Mouse (Mus musculus): ENCODE measurements around the gene Pde9a. TPM values are rescaled to one million over a fixed set of nuclear protein-coding genes. Genes with fewer than 3 reads are reported as not detected.

The Pde9a gene
- polyA plus RNA-seq, 1 experiment = 0.15 TPM

GRCm38 (mm10) chr17:31389432-31390050, 3.5 kb downstream of the Pde9a start:
- Histone ChIP-seq H3K4me3 (ENCODE audit: insufficient read depth, poor library complexity, severe bottlenecking) (no peak overlapping the region), H3K27me3 (ENCODE audit: control insufficient read depth, insufficient read depth, insufficient read length) (peaks cover 35% of the 10 kb centered on the region), H3K79me3 (ENCODE audit: low read depth) (no peaks in the 10 kb centered on the region), H3K79me2 (ENCODE audit: control insufficient read depth, insufficient read depth) (no peaks in the 10 kb centered on the region), H3ac (ENCODE audit: control insufficient read depth, insufficient read length, low read depth) (no peak overlapping the region), H3K36me3 (ENCODE audit: control insufficient read depth, insufficient read depth) (no peaks in the 10 kb centered on the region)
- TF ChIP-seq CEBPB (IDR thresholded peaks at IDR 0.05; ENCODE audit: low read depth) (no peak), USF1 (IDR thresholded peaks at IDR 0.05; ENCODE audit: low read depth) (no peak), FOSL1 (IDR thresholded peaks at IDR 0.05; ENCODE audit: insufficient read depth, low read length, poor library complexity, severe bottlenecking) (no peak), CTCF (IDR thresholded peaks at IDR 0.05; ENCODE audit: control insufficient read depth, insufficient read depth, insufficient read length) (no peak), MYOD1 (IDR thresholded peaks at IDR 0.05; ENCODE audit: control insufficient read depth, insufficient read length, low read depth) (no peak), MYOG (IDR thresholded peaks at IDR 0.05; ENCODE audit: control insufficient read depth, extremely low read depth, insufficient read length) (no peak), MAX (IDR thresholded peaks at IDR 0.05) (no peak)

GRCm38 (mm10) chr17:31391462-31391861, 5.5 kb downstream of the Pde9a start:
- TF ChIP-seq USF1 (IDR thresholded peaks at IDR 0.05; ENCODE audit: low read depth) = no peak
- no peak for TF ChIP-seq MYOD1 (IDR thresholded peaks at IDR 0.05; ENCODE audit: control insufficient read depth, insufficient read length, low read depth)
- TF ChIP-seq MAX (IDR thresholded peaks at IDR 0.05) = no peak
- TF ChIP-seq CTCF (IDR thresholded peaks at IDR 0.05; ENCODE audit: control insufficient read depth, insufficient read depth, insufficient read length) = no peak
- TF ChIP-seq CEBPB (IDR thresholded peaks at IDR 0.05; ENCODE audit: low read depth) = no peak
- TF ChIP-seq MYOG (IDR thresholded peaks at IDR 0.05; ENCODE audit: control insufficient read depth, extremely low read depth, insufficient read length) = no peak
- no peak for TF ChIP-seq FOSL1 (IDR thresholded peaks at IDR 0.05; ENCODE audit: insufficient read depth, low read length, poor library complexity, severe bottlenecking)
- H3K79me3 ChIP-seq (ENCODE audit: low read depth) = no peaks in the 10 kb centered on the region
- H3K27me3 ChIP-seq (ENCODE audit: control insufficient read depth, insufficient read depth, insufficient read length) = peaks cover 28% of the 10 kb centered on the region
- no peaks in the 10 kb centered on the region for H3K79me2 ChIP-seq (ENCODE audit: control insufficient read depth, insufficient read depth)
- H3K36me3 ChIP-seq (ENCODE audit: control insufficient read depth, insufficient read depth) = no peaks in the 10 kb centered on the region
- no peak overlapping the region for H3ac ChIP-seq (ENCODE audit: control insufficient read depth, insufficient read length, low read depth)
- no peak overlapping the region for H3K4me3 ChIP-seq (ENCODE audit: insufficient read depth, poor library complexity, severe bottlenecking)

- TF ChIP-seq MYOD1 (IDR thresholded peaks at IDR 0.05; ENCODE audit: control insufficient read depth, insufficient read length, low read depth) (no peak), MAX (IDR thresholded peaks at IDR 0.05) (no peak), CEBPB (IDR thresholded peaks at IDR 0.05; ENCODE audit: low read depth) (no peak), USF1 (IDR thresholded peaks at IDR 0.05; ENCODE audit: low read depth) (no peak), MYOG (IDR thresholded peaks at IDR 0.05; ENCODE audit: control insufficient read depth, extremely low read depth, insufficient read length) (no peak), FOSL1 (IDR thresholded peaks at IDR 0.05; ENCODE audit: insufficient read depth, low read length, poor library complexity, severe bottlenecking) (no peak), CTCF (IDR thresholded peaks at IDR 0.05; ENCODE audit: control insufficient read depth, insufficient read depth, insufficient read length) (no peak)
- no peak overlapping the region for H3K4me3 ChIP-seq (ENCODE audit: insufficient read depth, poor library complexity, severe bottlenecking)
- H3K79me3 ChIP-seq (ENCODE audit: low read depth) = no peaks in the 10 kb centered on the region
- H3K79me2 ChIP-seq (ENCODE audit: control insufficient read depth, insufficient read depth) = no peaks in the 10 kb centered on the region
- no peak overlapping the region for H3ac ChIP-seq (ENCODE audit: control insufficient read depth, insufficient read length, low read depth)
- H3K27me3 ChIP-seq (ENCODE audit: control insufficient read depth, insufficient read depth, insufficient read length) = peaks cover 22% of the 10 kb centered on the region
- no peaks in the 10 kb centered on the region for H3K36me3 ChIP-seq (ENCODE audit: control insufficient read depth, insufficient read depth)
Measured at GRCm38 (mm10) chr17:31392041-31392440, 6.0 kb downstream of the Pde9a start.

GRCm38 (mm10) chr17:31393811-31394210, 7.8 kb downstream of the Pde9a start:
- Histone ChIP-seq H3K27me3 (ENCODE audit: control insufficient read depth, insufficient read depth, insufficient read length) (peaks cover 11% of the 10 kb centered on the region), H3K4me3 (ENCODE audit: insufficient read depth, poor library complexity, severe bottlenecking) (no peak overlapping the region), H3K79me2 (ENCODE audit: control insufficient read depth, insufficient read depth) (no peaks in the 10 kb centered on the region), H3K36me3 (ENCODE audit: control insufficient read depth, insufficient read depth) (no peaks in the 10 kb centered on the region), H3ac (ENCODE audit: control insufficient read depth, insufficient read length, low read depth) (no peak overlapping the region), H3K79me3 (ENCODE audit: low read depth) (no peaks in the 10 kb centered on the region)
- TF ChIP-seq MYOG (IDR thresholded peaks at IDR 0.05; ENCODE audit: control insufficient read depth, extremely low read depth, insufficient read length) (no peak), MAX (IDR thresholded peaks at IDR 0.05) (no peak), USF1 (IDR thresholded peaks at IDR 0.05; ENCODE audit: low read depth) (no peak), FOSL1 (IDR thresholded peaks at IDR 0.05; ENCODE audit: insufficient read depth, low read length, poor library complexity, severe bottlenecking) (no peak), CEBPB (IDR thresholded peaks at IDR 0.05; ENCODE audit: low read depth) (no peak), MYOD1 (IDR thresholded peaks at IDR 0.05; ENCODE audit: control insufficient read depth, insufficient read length, low read depth) (no peak), CTCF (IDR thresholded peaks at IDR 0.05; ENCODE audit: control insufficient read depth, insufficient read depth, insufficient read length) (no peak)

GRCm38 (mm10) chr17:31400294-31400693, 14.3 kb downstream of the Pde9a start:
- Histone ChIP-seq H3K27me3 (ENCODE audit: control insufficient read depth, insufficient read depth, insufficient read length) (peaks cover 5% of the 10 kb centered on the region), H3K4me3 (ENCODE audit: insufficient read depth, poor library complexity, severe bottlenecking) (no peak overlapping the region), H3K36me3 (ENCODE audit: control insufficient read depth, insufficient read depth) (no peaks in the 10 kb centered on the region), H3K79me3 (ENCODE audit: low read depth) (no peaks in the 10 kb centered on the region), H3K79me2 (ENCODE audit: control insufficient read depth, insufficient read depth) (no peaks in the 10 kb centered on the region), H3ac (ENCODE audit: control insufficient read depth, insufficient read length, low read depth) (no peak overlapping the region)
- no peak for TF ChIP-seq CEBPB (IDR thresholded peaks at IDR 0.05; ENCODE audit: low read depth)
- no peak for TF ChIP-seq MAX (IDR thresholded peaks at IDR 0.05)
- no peak for TF ChIP-seq CTCF (IDR thresholded peaks at IDR 0.05; ENCODE audit: control insufficient read depth, insufficient read depth, insufficient read length)
- no peak for TF ChIP-seq FOSL1 (IDR thresholded peaks at IDR 0.05; ENCODE audit: insufficient read depth, low read length, poor library complexity, severe bottlenecking)
- no peak for TF ChIP-seq USF1 (IDR thresholded peaks at IDR 0.05; ENCODE audit: low read depth)
- TF ChIP-seq MYOG (IDR thresholded peaks at IDR 0.05; ENCODE audit: control insufficient read depth, extremely low read depth, insufficient read length) = no peak
- TF ChIP-seq MYOD1 (IDR thresholded peaks at IDR 0.05; ENCODE audit: control insufficient read depth, insufficient read length, low read depth) = no peak
